Mouse (Mus musculus) forebrain, postnatal 0 days (tissue): ENCODE results near the gene Zfp189. TPM values are rescaled to one million over a fixed set of nuclear protein-coding genes. Genes with fewer than 3 reads are reported as not detected.

Source experiments
- ATAC-seq: fragments of 200-750 bp; cut with Nextera tagmentation; 2 replicates; pipeline ENCODE4 v1.8.0; 2017; ENCODE audit warnings: mild to moderate bottlenecking, moderate library complexity
- DNase-seq: peaks from one replicate; pipeline ENCODE4 v3.0.0-alpha.2; 2015
- H3K27ac ChIP-seq: fragments of 300-500 bp; sonication (generic); 2 replicates; pipeline ENCODE4 v1.5.1; 2014; ENCODE audit warnings: low read depth, mild to moderate bottlenecking, antibody characterized with exemption, low read length, moderate library complexity, mixed read lengths
- H3K27me3 ChIP-seq: fragments of 300-500 bp; sonication (generic); 2 replicates; pipeline ENCODE4 v1.6.1; 2014; ENCODE audit warnings: mild to moderate bottlenecking, low read length, mixed read lengths; ENCODE audit not compliant: insufficient read depth
- H3K36me3 ChIP-seq: fragments of 300-500 bp; sonication (generic); 2 replicates; pipeline ENCODE4 v1.6.1; 2014; ENCODE audit warnings: mild to moderate bottlenecking, moderate library complexity; ENCODE audit not compliant: insufficient read depth
- H3K4me1 ChIP-seq: fragments of 300-500 bp; sonication (generic); 2 replicates; pipeline ENCODE4 v1.6.1; 2014; ENCODE audit warnings: antibody characterized with exemption; ENCODE audit not compliant: insufficient read depth
- H3K4me2 ChIP-seq: fragments of 300-500 bp; sonication (generic); 2 replicates; pipeline ENCODE4 v1.6.1; 2014; ENCODE audit warnings: low read depth, mild to moderate bottlenecking, moderate library complexity
- H3K4me3 ChIP-seq: fragments of 300-500 bp; sonication (generic); 2 replicates; pipeline ENCODE4 v1.5.1; 2014; ENCODE audit warnings: low read depth, low read length, mixed read lengths
- H3K9ac ChIP-seq: fragments of 300-500 bp; sonication (generic); 2 replicates; pipeline ENCODE4 v1.6.1; 2014; ENCODE audit warnings: mild to moderate bottlenecking
- H3K9me3 ChIP-seq: fragments of 300-500 bp; sonication (generic); 2 replicates; pipeline ENCODE4 v1.6.1; 2016; ENCODE audit warnings: low read length
- CTCF ChIP-seq: sonication (generic); IDR thresholded peaks from 2 replicates; pipeline ENCODE4 v1.5.1; 2016; ENCODE audit warnings: antibody characterized with exemption, control low read depth, low read depth
- WGBS: fragments of 180-500 bp; shearing (Covaris S2); extraction: QIAGEN DNeasy Blood & Tissue Kit; methylation state at CpG from one replicate; pipeline ENCODE4 v1.1.7; 2014; 5-methylcytosine and 5-hydroxymethylcytosine counted together
- polyA plus RNA-seq: library from polyadenylated mRNA; unstranded; fragments of >200 nt; fragmentation: Nextera tagmentation; extraction: Ambion mirVana; gene quantifications from 2 replicates; pipeline ENCODE4 v1.2.1, GENCODE M21; 2015
- total RNA-seq: library from RNA; depleted of rRNA; stranded (reverse); fragments of >200 nt; gene quantifications from 2 replicates; pipeline ENCODE4 v1.2.3, GENCODE M21; 2014

The Zfp189 gene
- total and polyA plus RNA-seq, 2 experiments from 2014 or later = 4.1 to 9.2 TPM

- Histone ChIP-seq H3K4me3 (no peak overlapping the region), H3K9me3 (no peaks in the 10 kb centered on the region), H3K4me1 (no peaks in the 10 kb centered on the region), H3K4me2 (no peak overlapping the region), H3K27me3 (no peaks in the 10 kb centered on the region), H3K27ac (no peak overlapping the region), H3K36me3 (no peaks in the 10 kb centered on the region), H3K9ac (no peak overlapping the region)
- ATAC-seq = no peak
- no peak for TF ChIP-seq CTCF
- WGBS = 94% methylated on average over 4 of the region's 4 CpGs
- DNase-seq = no peak
These were observed 15.7 kb downstream of the Zfp189 start for GRCm38 (mm10) chr4:49536671-49537070.

DNA sequence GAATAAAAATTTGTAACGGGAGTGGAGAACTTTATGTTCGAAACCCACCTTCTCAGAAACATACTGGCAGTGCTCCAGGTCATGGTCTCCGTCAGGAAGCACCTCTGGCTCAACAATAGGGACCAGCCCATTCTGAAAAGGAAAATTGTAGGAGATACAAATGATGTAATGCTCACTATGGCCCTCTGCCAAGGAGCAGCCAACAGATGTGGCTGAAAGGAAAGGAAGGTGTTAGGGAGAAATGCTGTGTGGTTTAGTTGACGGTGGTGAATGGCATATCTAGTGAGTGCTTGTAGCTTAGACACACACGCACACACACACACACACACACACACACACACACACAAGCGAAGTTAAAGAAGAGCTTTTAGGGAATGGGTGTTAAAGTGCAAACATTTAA, 18.7 kb downstream of the Zfp189 start:
- Histone ChIP-seq H3K36me3 (no peaks in the 10 kb centered on the region), H3K9ac (no peak overlapping the region), H3K27me3 (no peaks in the 10 kb centered on the region), H3K4me2 (no peak overlapping the region), H3K4me1 (no peaks in the 10 kb centered on the region), H3K9me3 (no peaks in the 10 kb centered on the region), H3K4me3 (no peak overlapping the region), H3K27ac (no peak overlapping the region)
- TF ChIP-seq CTCF = no peak
- ATAC-seq (no peak), DNase-seq (no peak)
- 53% methylated on average over 6 of the region's 6 CpGs for WGBS

DNA sequence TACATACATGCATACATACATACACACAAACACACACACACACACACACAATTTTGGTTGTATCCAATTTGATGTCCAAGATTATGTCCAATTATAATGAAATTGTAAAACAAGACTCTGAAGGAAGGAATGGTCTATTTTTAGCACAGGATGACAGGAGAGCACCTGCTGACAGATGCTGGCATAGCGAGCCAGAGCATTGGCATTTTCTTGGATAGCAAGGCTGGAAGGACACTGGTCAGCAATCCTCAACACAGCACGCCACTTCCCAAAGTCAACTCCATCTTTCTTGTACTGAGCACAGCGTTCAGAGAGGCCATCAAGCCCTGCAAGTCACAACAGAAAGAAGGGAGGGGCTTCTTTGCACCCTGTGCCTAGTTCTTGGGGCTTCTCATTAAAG, 20.0 kb downstream of the Zfp189 start:
- ATAC-seq = no peak
- Histone ChIP-seq H3K4me2 (no peak overlapping the region), H3K36me3 (no peaks in the 10 kb centered on the region), H3K27ac (no peak overlapping the region), H3K27me3 (no peaks in the 10 kb centered on the region), H3K9ac (no peak overlapping the region), H3K9me3 (no peaks in the 10 kb centered on the region), H3K4me1 (no peaks in the 10 kb centered on the region), H3K4me3 (no peak overlapping the region)
- no peak for TF ChIP-seq CTCF
- WGBS = 61% methylated on average over 3 of the region's 3 CpGs
- no peak for DNase-seq

- WGBS = 86% methylated on average over 2 of the region's 2 CpGs
- Histone ChIP-seq H3K4me2 (no peak overlapping the region), H3K27ac (no peak overlapping the region), H3K27me3 (no peaks in the 10 kb centered on the region), H3K9ac (no peak overlapping the region), H3K9me3 (no peaks in the 10 kb centered on the region), H3K4me3 (no peak overlapping the region), H3K4me1 (no peaks in the 10 kb centered on the region), H3K36me3 (no peaks in the 10 kb centered on the region)
- DNase-seq (no peak), ATAC-seq (no peak)
- TF ChIP-seq CTCF = no peak
These were observed 25.1 kb downstream of the Zfp189 start for GRCm38 (mm10) chr4:49546026-49546425.

- Histone ChIP-seq H3K4me3 (no peak overlapping the region), H3K9ac (no peak overlapping the region), H3K36me3 (no peaks in the 10 kb centered on the region), H3K4me2 (no peak overlapping the region), H3K4me1 (no peaks in the 10 kb centered on the region), H3K9me3 (no peaks in the 10 kb centered on the region), H3K27ac (no peak overlapping the region), H3K27me3 (no peaks in the 10 kb centered on the region)
- 77% methylated on average over 6 of the region's 6 CpGs for WGBS
- TF ChIP-seq CTCF = no peak
- no peak for ATAC-seq
- DNase-seq = no peak
These were observed 26.0 kb downstream of the Zfp189 start for GRCm38 (mm10) chr4:49546873-49547543.

- H3K4me3 ChIP-seq = no peak overlapping the region
- ATAC-seq = no peak
- DNase-seq = no peak
- H3K36me3 ChIP-seq = no peaks in the 10 kb centered on the region
- no peaks in the 10 kb centered on the region for H3K27me3 ChIP-seq
- H3K4me2 ChIP-seq = no peak overlapping the region
- WGBS = 90% methylated on average over 7 of the region's 7 CpGs
- H3K4me1 ChIP-seq = no peaks in the 10 kb centered on the region
- H3K9ac ChIP-seq = no peak overlapping the region
- H3K9me3 ChIP-seq = no peaks in the 10 kb centered on the region
- TF ChIP-seq CTCF = no peak
- H3K27ac ChIP-seq = no peak overlapping the region
These were observed 26.7 kb downstream of the Zfp189 start for GRCm38 (mm10) chr4:49547544-49548219.

DNA sequence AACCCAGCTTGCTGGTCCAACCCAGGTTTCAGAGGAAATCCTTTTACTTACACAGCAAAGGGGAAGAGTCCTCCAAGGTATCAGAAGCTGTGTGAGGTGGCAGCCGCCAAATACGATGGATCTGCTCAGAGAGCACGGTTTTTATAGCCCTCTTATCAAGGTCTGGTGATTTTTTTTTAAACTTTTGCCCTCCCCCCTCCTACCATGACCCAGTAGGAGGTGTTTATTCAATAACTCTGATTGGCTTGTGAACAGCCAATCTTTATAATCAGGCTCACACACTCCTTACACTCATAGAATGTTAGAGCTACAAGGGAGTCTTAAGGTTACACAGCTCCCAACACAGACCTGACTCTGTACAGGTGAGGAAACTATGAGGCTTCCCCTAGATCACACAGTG, 28.4 kb downstream of the Zfp189 start, which contains the start of gene Aldob:
Aldob (minus strand) TSS at position 164 of the 400 bp plus-strand sequence.
- 69% methylated on average over 3 of the region's 3 CpGs for WGBS
- H3K27me3 ChIP-seq = no peaks in the 10 kb centered on the region
- no peak within 1 kb of the TSS for H3K9ac ChIP-seq
- H3K4me1 ChIP-seq = no peaks in the 10 kb centered on the region
- no peak within 1 kb of the TSS for H3K27ac ChIP-seq
- no peak within 1 kb of the TSS for H3K4me3 ChIP-seq
- ATAC-seq (no peak), DNase-seq (no peak)
- no peak for TF ChIP-seq CTCF
- H3K36me3 ChIP-seq = no peaks in the 10 kb centered on the region
- H3K9me3 ChIP-seq = no peaks in the 10 kb centered on the region
- H3K4me2 ChIP-seq = no peak within 1 kb of the TSS
